Mouse (Mus musculus) kidney, postnatal 4 days (tissue): ENCODE results near the gene Fbxl20.

ENCODE experiments used
- DNase-seq, 2 experiments: peaks; one replicate each; pipeline ENCODE4 v3.0.0; 2021; ENCODE audit warnings: mixed read lengths in 2 of 2

Gene Fbxl20

GRCm38 (mm10) chr11:98086574-98086973 is 63.6 kb downstream of the Fbxl20 start:
- no peak for DNase-seq

GRCm38 (mm10) chr11:98086141-98086540 is 64.1 kb downstream of the Fbxl20 start:
- DNase-seq = no peak

GRCm38 (mm10) chr11:98082745-98083144 is 67.5 kb downstream of the Fbxl20 start:
- no peak for DNase-seq

GRCm38 (mm10) chr11:98080450-98080849 is 69.8 kb downstream of the Fbxl20 start:
- no peak for DNase-seq

DNA sequence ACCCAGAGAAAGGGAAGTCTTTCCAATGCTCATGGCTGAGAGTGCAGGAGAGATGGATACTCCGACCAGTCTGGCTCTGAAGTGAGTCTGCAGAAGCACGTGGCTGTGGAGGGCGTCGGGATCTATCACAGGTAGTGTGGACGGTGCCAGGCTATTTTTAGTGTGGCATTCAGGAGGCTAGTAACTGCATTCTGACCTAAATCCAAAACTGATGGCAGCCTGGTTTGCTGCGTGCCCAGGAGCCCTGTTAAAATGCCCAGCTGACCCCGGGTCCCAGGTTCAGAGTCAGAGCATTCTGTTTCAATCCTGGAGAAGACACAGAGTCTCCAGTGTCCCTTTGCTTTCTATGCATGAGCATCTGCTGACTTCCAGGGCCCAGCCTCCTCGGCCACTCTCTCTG is 73.1 kb downstream of the Fbxl20 start:
- no peak for DNase-seq

DNA sequence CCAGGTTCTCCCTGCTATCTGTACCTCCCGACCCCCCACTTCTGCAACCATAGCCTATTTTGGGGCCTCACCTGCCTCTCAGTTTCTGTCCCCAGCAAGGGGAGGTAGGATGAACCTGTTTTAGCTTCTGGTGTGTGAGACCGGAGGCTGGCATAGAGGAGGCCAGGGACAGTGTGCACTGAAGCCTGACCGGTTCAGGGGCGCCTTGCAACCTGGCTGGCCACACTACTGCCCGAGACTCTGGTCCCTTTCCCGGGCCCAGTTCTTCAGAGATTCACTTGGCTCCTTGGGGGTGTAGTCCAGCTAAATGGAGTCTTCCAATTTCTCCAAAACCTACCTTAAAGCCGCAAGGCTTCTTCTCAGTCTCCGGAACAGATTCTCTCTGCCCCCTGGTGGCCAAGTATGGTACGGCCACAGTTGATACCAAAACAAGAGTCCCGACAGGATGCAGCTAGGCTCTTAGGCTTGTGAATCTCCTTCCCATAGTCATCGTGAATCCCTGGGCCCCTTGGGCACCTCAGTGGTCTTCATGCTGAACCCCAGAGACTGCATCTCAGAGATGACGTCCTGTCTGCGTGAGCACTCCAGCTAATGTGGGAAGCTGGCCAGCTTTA is 74.9 kb downstream of the Fbxl20 start:
- peak; percentile 94 for DNase-seq

DNA sequence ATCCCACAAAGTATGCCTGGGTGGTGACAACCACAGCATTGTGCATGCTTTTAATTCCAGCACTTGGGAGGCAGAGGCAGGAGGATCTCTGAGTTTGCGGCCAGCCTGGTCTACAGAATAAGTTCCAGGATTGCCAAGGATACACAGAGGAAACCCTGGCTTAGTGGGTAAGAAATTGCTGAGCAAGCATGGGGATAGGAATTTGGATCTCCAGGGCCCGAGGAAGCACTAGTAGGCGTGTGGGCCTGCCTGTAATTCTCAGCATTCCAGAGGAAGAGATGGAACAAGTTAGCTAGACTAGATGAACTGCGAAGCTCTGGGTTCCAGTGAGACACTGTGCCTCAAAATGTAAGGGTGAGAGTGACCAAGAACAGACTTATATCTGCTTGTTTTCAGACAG is 76.8 kb downstream of the Fbxl20 start:
- no peak for DNase-seq

DNA sequence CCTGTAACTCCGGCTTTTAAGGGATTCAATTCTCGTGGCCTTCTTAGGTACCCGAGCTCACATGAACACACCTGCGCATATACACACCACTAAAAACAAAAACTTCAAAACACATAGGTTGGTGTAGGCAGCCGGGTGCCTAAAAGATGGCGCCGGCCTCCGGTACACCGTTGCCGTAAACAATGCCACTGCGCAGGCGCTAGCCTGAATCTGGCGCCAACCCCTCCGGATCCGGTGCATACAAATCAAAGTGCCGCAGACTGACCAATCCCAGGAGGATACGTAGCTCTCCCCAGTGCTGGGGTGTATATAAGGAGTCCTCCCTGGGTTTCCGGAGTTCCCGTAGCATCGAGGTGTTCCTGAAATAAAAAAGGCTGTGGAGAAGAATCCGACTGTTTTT is 82.9 kb downstream of the Fbxl20 start:
- no peak for DNase-seq

GRCm38 (mm10) chr11:98066201-98066600 is 84.0 kb downstream of the Fbxl20 start:
- no peak for DNase-seq

DNA sequence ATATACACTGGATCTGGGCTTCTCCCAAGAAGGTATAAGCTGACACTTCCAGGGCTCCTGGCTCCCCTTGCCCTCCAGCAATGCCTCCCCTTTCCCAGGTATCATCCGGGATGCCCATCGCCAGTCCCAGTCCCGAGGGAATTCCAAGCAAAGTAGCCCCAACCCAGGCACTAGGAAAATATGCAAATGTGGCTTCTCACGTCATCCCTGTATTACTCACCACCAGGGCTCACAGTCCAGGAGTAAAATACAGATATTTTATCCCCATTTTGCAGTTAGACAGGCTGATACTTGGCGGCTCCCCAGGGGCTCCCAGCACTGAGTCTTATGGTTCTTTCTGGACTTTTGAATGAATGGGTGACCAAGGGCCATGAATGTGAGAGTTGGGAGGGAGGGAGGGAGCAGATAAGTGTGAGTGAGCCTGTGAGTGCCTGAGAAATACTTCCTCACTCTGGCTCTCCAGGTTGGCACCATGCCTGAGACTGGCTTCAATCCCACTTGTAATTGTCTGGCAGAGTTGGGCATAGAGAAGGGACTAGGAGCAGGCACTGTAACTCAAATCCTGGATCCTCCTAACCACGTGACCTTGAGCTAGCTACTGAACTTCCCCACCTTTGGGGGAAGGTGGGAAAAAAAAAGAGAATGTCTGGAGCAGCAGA is 88.2 kb downstream of the Fbxl20 start:
- DNase-seq = no peak

- DNase-seq = no peak
These were observed 88.8 kb downstream of the Fbxl20 start for GRCm38 (mm10) chr11:98061441-98061840.

DNA sequence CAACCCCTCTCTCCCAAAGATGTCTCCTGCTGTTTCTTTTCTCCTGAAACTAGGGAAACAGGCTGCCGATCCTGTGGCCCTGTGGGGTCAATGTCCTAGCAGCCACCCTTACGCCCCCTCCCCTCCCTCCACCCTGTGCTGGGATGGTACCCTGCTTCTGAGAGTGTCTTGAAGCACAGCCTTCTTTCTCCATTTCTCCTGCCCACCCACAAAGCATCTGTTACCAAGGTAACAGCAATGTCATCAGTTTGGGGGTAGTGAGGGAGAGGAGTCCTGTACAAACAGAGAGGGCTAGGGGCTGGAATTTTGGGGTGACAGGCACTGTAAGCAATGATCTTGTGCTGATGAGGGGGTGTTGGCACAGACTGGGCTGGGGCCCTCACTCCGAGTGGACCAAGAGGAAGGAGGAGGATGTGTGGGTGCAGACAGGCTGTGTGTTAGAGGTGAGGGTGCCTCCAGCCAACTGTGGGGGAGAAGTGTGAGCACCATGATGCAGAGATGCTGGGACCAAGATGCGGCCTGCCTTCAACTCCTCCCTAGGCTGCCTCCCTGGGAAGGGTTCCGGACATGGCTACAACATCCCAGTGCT is 90.0 kb downstream of the Fbxl20 start:
- DNase-seq = no peak

GRCm38 (mm10) chr11:98059662-98060061 is 90.5 kb downstream of the Fbxl20 start:
- no peak for DNase-seq

GRCm38 (mm10) chr11:98057998-98058397 is 92.2 kb downstream of the Fbxl20 start:
- peak; percentile 42 to 62 for DNase-seq

DNA sequence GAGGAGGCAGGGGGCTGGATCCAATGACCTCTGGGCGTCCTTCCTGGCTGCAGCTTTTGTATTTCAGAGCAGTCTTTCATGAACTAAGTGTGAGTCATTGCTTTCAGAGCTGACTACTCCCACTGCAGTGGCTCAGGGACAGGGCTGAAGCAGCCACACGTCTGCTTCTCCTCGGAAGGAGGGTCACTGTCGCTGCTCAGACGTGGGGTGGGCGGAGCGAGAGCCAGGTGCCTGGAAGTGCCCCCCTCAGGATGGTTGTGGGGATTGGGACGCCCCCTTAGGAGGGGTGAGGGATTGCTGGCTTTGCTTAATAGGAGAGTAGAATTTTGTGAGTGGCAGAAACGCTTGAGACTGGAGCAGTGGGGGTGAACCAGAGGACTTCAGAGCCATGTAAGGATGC is 92.7 kb downstream of the Fbxl20 start:
- DNase-seq = peak in 1 of 2 experiments; percentile 41

- peak; percentile 89 to 93 for DNase-seq
These were observed 97.0 kb downstream of the Fbxl20 start, which contains the start of gene Stac2 for GRCm38 (mm10) chr11:98052989-98053834. Gene Stac2 (minus strand): TSS chr11:98053462.

GRCm38 (mm10) chr11:98052129-98052988 is 97.8 kb downstream of the Fbxl20 start:
- peak; percentile 51 to 61 for DNase-seq

GRCm38 (mm10) chr11:98051611-98052128 is 98.5 kb downstream of the Fbxl20 start:
- DNase-seq = no peak

- DNase-seq = no peak
These were observed 99.3 kb downstream of the Fbxl20 start for GRCm38 (mm10) chr11:98050940-98051339.

- no peak for DNase-seq
These were observed 99.7 kb downstream of the Fbxl20 start for GRCm38 (mm10) chr11:98050520-98050815.

GRCm38 (mm10) chr11:98049672-98050519 is 100.3 kb downstream of the Fbxl20 start:
- DNase-seq = no peak
